Mouse (Mus musculus) CH12.LX (cell line): ENCODE data around the gene Flad1.

ENCODE experiments used
- CHD2 ChIP-seq: IDR thresholded peaks from 2 replicates; pipeline ENCODE4 v1.6.1; 2011; ENCODE audit warnings: low read length, improper control_type of control experiment
- JUND ChIP-seq: conservative IDR thresholded peaks from 2 replicates; pipeline ENCODE4 v1.6.1; 2011; ENCODE audit warnings: low read depth, low read length, improper control_type of control experiment
- MAX ChIP-seq: IDR thresholded peaks from 2 replicates; pipeline ENCODE4 v1.6.1; 2011; ENCODE audit warnings: low read length, improper control_type of control experiment
- NELFE ChIP-seq: IDR thresholded peaks from 2 replicates; pipeline ENCODE4 v1.6.1; 2011; ENCODE audit warnings: low read depth, low read length, improper control_type of control experiment
- POLR2A ChIP-seq: IDR thresholded peaks from 2 replicates; pipeline ENCODE4 v1.6.1; 2011; ENCODE audit warnings: low read depth, mild to moderate bottlenecking, improper control_type of control experiment, low read length

DNA sequence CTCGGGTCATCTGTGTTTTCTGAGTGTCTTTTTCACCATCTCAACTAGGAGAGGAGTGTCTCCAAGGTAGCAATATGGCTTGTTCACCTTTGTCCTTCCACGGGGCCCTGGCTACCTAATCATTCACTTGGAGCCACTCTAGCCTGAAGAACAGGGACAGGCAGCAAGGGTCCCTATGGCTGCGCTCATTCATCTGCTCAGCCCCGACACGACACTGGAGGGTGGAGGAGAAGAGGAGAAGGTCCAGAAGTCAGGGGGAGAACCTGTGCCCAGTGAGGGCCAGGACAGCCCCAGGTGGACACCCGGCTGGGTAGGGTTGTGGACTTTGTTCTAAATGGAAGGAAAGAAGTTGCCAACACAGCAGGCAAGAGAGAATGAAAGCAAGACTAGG, 56.2 kb downstream of the Flad1 start:
- TF ChIP-seq NELFE (no peak), POLR2A (no peak), MAX (no peak), JUND (no peak), CHD2 (no peak)
